Mouse (Mus musculus): ENCODE measurements around the gene Dpysl5.
"Not testable (repeated sequence)": the region's sequence is repeated elsewhere in the genome, so short reads cannot be mapped to it uniquely, and the experiment has no call there.

The Dpysl5 gene

DNA sequence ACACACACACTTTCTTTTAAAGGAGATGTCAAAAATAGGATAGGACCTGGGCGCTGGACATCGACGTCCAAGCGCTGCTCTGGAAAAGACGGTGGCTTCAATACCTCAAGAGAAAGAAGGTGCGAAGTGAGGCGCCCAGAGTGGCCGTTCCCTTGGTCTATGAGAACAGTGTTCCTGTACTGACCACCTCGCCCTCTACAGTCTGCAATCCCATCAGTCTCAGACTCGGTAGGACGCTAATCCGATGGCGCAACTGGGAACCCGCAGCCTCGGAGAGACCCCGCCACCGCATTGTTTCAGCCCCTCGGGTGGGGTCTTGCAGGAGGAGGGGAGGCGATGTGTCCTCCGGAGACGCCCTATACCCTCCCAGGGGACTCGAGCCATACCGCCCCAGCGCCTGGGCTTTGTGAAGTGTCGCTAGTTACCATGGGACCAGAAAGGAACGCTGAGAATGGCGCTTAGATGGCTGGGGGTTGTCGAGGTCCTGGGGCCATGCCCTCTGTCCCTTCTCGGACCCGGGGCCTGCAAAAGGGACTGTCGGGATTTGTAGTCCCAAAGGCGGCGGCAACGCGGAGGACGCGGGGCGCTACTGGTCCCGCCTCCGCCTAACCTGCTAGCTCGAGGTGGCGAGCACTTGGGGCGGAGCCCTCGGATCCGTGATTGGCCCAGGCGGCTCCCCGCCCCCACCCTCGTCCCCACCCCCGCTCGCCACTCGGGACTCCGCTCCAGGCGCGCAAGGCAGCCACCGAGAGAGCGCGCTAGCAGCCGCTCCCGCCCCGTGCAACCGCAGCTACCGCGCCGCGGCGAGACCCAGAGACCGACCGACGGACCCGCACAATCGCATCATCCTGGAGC, at the start of gene Dpysl5:
Gene Dpysl5, plus strand, starts transcription at position 418 of the 855 bp plus-strand sequence.
- DNase-seq (ENCODE audit: extremely low read depth, insufficient read length, low spot score), result no peak

GRCm38 (mm10) chr5:30665360-30665759, 46.0 kb upstream of the Dpysl5 start:
- no peak for DNase-seq (ENCODE audit: extremely low read depth, insufficient read length, low spot score)

GRCm38 (mm10) chr5:30665968-30666367, 45.4 kb upstream of the Dpysl5 start:
- DNase-seq (ENCODE audit: extremely low read depth, insufficient read length, low spot score), result no peak

- peak; percentile 87 for DNase-seq (ENCODE audit: extremely low read depth, insufficient read length, low spot score)
These were observed 44.8 kb upstream of the Dpysl5 start, which contains the start of gene Cenpa for GRCm38 (mm10) chr5:30666391-30667195. Gene Cenpa, plus strand, starts transcription at chr5:30666777.

DNA sequence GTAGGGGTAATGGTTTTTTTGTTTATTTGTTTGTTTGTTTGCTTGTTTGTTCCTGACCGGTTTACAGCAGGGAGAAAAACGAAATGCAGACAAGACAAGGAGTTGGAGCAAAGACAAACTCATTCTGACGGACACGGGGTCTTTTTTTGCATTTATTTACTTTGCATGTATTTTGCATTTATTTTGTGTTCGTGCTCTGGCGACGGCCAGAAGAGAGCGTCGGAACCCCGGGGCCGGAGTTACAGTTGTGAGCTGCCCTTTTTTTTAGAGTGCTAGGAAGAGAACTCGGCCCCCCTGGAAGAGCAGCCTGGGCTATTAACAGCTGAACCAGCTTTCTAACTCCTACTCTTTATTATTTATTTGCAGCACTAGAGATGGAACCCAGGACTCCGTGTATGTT, 44.1 kb upstream of the Dpysl5 start:
- DNase-seq (ENCODE audit: extremely low read depth, insufficient read length, low spot score), result no peak

- no peak for DNase-seq (ENCODE audit: extremely low read depth, insufficient read length, low spot score)
These were observed 43.7 kb upstream of the Dpysl5 start for GRCm38 (mm10) chr5:30667686-30668085.

GRCm38 (mm10) chr5:30668637-30669495, 42.5 kb upstream of the Dpysl5 start:
- DNase-seq (ENCODE audit: extremely low read depth, insufficient read length, low spot score), result no peak

DNA sequence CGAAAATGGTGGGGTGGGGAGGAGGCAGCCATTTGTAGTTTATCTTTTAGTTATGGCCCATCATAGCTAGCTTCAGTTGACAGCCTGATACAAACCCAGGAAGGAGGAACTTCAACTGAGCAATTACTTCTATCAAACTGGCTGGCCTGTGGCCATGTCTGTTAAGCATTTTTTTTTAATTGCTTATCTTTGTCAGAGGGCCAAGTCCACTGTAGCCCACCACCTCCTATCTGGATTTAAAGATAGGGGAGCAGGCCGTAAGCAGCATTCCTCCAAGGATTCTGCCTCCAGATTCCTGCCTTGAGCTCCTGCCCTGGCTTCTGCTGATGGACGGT, 41.9 kb upstream of the Dpysl5 start:
- DNase-seq (ENCODE audit: extremely low read depth, insufficient read length, low spot score), result no peak

DNA sequence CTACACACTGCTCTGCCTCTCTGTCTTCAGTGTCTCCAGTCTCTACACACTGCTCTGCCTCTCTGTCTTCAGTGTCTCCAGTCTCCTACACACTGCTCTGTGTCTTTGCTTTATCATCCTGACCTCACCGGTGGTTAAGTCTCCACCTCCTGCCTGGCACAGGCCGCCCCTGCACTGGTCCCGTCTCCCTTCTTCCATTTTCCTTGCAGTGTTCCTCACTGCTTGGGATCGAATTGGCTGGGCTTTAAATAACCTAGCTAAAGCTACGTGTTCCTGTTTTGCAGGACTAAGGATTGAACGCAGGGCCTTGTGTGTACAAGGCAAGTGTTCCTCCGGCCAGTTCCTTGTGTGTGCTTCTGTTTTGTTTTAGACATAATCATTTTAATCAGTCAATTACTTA, 41.3 kb upstream of the Dpysl5 start:
- no peak for DNase-seq (ENCODE audit: extremely low read depth, insufficient read length, low spot score)

GRCm38 (mm10) chr5:30674001-30674400, 37.4 kb upstream of the Dpysl5 start:
- DNase-seq (ENCODE audit: extremely low read depth, insufficient read length, low spot score), result no peak

DNA sequence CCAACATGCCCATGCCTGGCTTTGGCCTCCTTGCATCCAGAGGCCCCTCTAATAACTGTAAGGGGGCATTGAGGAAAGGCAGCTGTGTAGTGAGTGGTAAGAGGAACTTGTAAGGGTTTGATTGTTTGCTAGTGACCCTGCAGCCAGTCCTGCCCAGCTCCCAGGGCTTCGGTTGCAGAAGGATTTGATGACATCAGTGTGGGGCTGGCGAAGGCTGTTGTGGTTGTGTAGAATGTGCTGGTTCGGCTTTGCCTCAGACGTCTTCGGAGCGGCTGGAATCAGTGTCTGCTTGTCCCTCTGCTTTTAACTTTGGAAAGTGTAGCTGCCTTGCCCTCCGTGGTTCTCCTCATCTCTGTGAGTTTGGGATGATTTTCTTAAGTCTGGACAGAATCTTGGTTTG, 34.6 kb upstream of the Dpysl5 start:
- no peak for DNase-seq (ENCODE audit: extremely low read depth, insufficient read length, low spot score)

DNA sequence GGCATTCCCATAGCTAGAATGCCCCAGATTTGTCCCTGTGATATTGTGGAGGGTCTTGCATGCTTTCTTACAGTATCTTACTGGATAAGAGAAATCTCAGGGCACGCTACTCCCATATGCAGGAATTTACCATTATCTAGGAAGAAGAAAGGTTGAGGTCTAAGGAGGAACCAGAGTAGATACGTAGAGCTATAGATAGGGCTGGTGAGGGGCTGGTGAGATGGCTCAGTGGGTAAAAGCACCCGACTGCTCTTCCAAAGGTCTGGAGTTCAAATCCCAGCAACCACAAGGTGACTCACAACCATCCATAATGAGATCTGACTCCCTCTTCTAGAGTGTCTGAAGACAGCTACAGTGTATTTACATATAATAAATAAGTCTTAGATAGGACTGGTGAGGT, 33.3 kb upstream of the Dpysl5 start:
- DNase-seq (ENCODE audit: extremely low read depth, insufficient read length, low spot score), result not testable (repeated sequence)

- no peak for DNase-seq (ENCODE audit: extremely low read depth, insufficient read length, low spot score)
These were observed 32.6 kb upstream of the Dpysl5 start for GRCm38 (mm10) chr5:30678722-30679296.

DNA sequence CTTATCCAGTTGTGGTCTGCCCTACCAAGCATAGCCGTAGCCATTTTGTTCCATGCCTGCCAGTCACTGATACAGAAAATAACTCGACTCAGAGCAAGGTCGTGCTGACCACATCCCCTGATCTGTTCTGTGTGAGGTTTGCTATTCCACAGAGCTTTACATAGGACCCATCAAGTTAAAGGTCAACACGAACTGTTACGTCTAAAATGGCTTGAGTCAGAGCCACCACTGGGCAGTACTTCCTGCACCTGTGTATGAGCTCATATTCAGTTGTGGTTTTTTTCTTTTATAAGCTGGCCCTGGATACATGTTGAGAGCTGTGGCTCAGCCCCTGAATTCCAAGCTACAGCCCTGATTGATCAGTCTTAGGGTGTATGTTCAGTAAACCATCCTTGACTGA, 31.8 kb upstream of the Dpysl5 start:
- DNase-seq (ENCODE audit: extremely low read depth, insufficient read length, low spot score), result no peak

DNA sequence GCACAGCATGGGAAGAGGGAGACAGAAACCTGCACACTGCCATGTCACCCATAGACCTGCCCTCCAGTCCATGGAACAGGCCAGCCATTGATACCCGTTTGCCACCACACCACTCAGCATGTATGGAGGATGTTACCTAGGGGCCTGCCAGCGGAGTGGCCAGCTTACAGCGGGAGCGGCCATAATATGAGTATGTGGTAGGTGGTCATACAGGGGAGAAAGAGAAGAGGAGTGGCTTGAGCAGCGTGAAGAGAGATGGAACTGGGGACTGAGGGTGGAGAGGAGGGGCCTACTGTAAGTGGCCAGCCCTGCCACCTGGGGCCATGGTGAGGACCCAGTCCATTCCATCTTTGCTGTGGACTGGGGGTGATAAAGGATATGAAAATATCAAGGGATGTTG, 29.4 kb upstream of the Dpysl5 start:
- no peak for DNase-seq (ENCODE audit: extremely low read depth, insufficient read length, low spot score)

DNA sequence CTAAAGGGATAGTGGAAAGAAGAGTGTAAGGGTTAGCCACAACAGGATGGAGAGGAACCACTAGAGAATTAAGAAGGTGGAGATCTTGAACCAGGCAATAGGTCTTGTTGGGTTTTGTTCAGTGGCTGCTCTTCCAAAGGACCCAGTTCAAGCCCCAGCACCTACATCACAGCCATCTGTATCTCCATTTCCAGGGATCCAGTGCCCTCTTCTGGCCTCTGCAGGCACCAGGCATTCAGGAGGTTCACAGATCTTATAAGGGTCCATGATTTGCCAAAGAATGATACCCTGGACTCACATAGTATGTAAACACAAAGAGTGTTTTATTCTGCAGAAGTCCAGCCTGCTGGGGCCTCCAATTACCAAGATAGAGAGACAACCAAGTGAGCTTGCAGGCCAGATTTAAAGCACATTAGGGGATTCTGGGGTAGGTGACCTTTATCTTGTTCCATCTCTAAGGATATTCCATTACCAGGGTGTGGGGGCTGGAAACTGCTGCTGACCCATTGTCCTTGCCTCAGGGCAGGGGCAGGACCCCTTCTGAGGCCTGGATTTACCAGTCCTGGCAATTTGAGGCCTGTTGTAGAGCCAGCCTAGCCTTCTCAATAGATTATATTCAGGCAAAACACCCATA, 28.3 kb upstream of the Dpysl5 start:
- no peak for DNase-seq (ENCODE audit: extremely low read depth, insufficient read length, low spot score)

GRCm38 (mm10) chr5:30683993-30684392, 27.4 kb upstream of the Dpysl5 start:
- DNase-seq (ENCODE audit: extremely low read depth, insufficient read length, low spot score), result no peak

GRCm38 (mm10) chr5:30686781-30687180, 24.6 kb upstream of the Dpysl5 start:
- DNase-seq (ENCODE audit: extremely low read depth, insufficient read length, low spot score), result no peak

GRCm38 (mm10) chr5:30700361-30701000, 10.9 kb upstream of the Dpysl5 start:
- no peak for DNase-seq (ENCODE audit: extremely low read depth, insufficient read length, low spot score)

GRCm38 (mm10) chr5:30701373-30701772, 10.0 kb upstream of the Dpysl5 start:
- DNase-seq (ENCODE audit: extremely low read depth, insufficient read length, low spot score), result not testable (repeated sequence)
